Mouse (Mus musculus) bone marrow macrophage, adult 2 months (primary cell): ENCODE data around the gene Rpl11.

Source experiments
- CTCF ChIP-seq: IDR thresholded peaks from 2 replicates; pipeline ENCODE4 v1.5.1; 2012; ENCODE audit warnings: low read depth, mild to moderate bottlenecking, low read length, moderate library complexity
- POLR2A ChIP-seq: IDR thresholded peaks from 2 replicates; pipeline ENCODE4 v1.6.1; 2012; ENCODE audit warnings: mild to moderate bottlenecking, low read depth, low read length, borderline replicate concordance

DNA sequence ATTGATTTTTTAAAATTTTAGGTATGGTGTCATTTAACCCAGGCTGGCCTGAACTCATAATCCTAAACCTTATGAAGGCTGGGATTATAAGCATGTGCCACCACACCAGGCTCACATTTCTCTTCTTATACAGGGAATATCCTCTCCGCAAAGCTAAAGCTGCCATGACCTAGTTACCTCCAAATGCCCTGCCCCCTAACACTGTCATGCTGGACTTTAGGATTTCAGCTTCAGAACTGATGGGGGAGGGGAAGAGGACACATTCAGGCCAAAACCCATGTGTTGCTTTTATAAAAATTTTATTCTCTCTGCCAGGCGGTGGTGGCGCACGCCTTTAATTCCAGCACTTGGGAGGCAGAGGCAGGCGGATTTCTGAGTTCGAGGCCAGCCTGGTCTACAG lies 59.3 kb downstream of the Rpl11 start:
- TF ChIP-seq CTCF (no peak), POLR2A (no peak)
